Mouse (Mus musculus) CH12.LX (cell line): Measurements from ENCODE around the gene Ldhal6b. TPM values are rescaled to one million over a fixed set of nuclear protein-coding genes. Genes with fewer than 3 reads are reported as not detected.

Source experiments
- DNase-seq: peaks from one replicate; pipeline ENCODE4 v3.0.0-alpha.2; 2013; ENCODE audit errors: extremely low read depth
- H3K27ac ChIP-seq: 2 replicates; pipeline ENCODE4 v1.5.1; 2012; ENCODE audit warnings: low read depth, mild to moderate bottlenecking, control low read depth, moderate library complexity; ENCODE audit not compliant: insufficient read depth
- H3K27me3 ChIP-seq: replicated peaks from 2 replicates; pipeline ENCODE3; 2012; ENCODE audit warnings: inconsistent platforms
- H3K36me3 ChIP-seq, 2 experiments: replicated peaks in 1 of 2; 2 replicates each; pipeline versions ENCODE3 to v1.6.1; 2012; ENCODE audit warnings: inconsistent platforms in 1 of 2, low read length in 1 of 2, mild to moderate bottlenecking in 1 of 2, mixed read lengths in 1 of 2, moderate library complexity in 1 of 2; ENCODE audit not compliant: control insufficient read depth in 1 of 2, insufficient read depth in 1 of 2
- H3K4me1 ChIP-seq, 2 experiments: 2 replicates each; pipeline ENCODE4 v1.6.1; 2012; ENCODE audit warnings: inconsistent platforms in 1 of 2, moderate library complexity in 1 of 2; ENCODE audit not compliant: insufficient read depth in 2 of 2, control insufficient read depth in 1 of 2
- H3K4me2 ChIP-seq: 2 replicates; pipeline ENCODE4 v1.6.1; 2012; ENCODE audit warnings: low read depth, mild to moderate bottlenecking, control low read depth; ENCODE audit not compliant: poor library complexity, insufficient read depth, severe bottlenecking
- H3K4me3 ChIP-seq, 3 experiments: fragments of 150-350 bp in 1 of 3; sonication (generic) in 1 of 3; replicated peaks in 1 of 3; 2 replicates each; pipeline versions ENCODE3 to v1.5.1; 2011 to 2012; ENCODE audit warnings: low read depth in 2 of 3, low read length in 2 of 3, mild to moderate bottlenecking in 2 of 3, moderate library complexity in 2 of 3, control low read depth in 1 of 3, improper control_type of control experiment in 1 of 3, inconsistent platforms in 1 of 3, mixed read lengths in 1 of 3; ENCODE audit not compliant: poor library complexity in 1 of 3
- H3K79me2 ChIP-seq: replicated peaks from 2 replicates; pipeline ENCODE4 v1.6.1; 2012; ENCODE audit warnings: mild to moderate bottlenecking, moderate library complexity; ENCODE audit not compliant: control insufficient read depth, poor library complexity, insufficient read depth, severe bottlenecking; ENCODE audit errors: extremely low read depth
- H3K9ac ChIP-seq: 2 replicates; pipeline ENCODE4 v1.6.1; 2012; ENCODE audit warnings: low read depth, mild to moderate bottlenecking, control low read depth, moderate library complexity; ENCODE audit not compliant: insufficient read depth
- H3K9me3 ChIP-seq: replicated peaks from 2 replicates; pipeline ENCODE3; 2012; ENCODE audit warnings: low read length, inconsistent platforms, mixed read lengths
- CHD1 ChIP-seq: IDR thresholded peaks from 2 replicates; pipeline ENCODE4 v1.6.1; 2012; ENCODE audit warnings: low read depth, low read length, improper control_type of control experiment, inconsistent platforms
- EP300 ChIP-seq: IDR thresholded peaks from 2 replicates; pipeline ENCODE4 v1.6.1; 2011; ENCODE audit warnings: low read length, improper control_type of control experiment
- ETS1 ChIP-seq: conservative IDR thresholded peaks from 2 replicates; pipeline ENCODE4 v1.6.1; 2012; ENCODE audit warnings: low read depth, mild to moderate bottlenecking, inconsistent platforms, low read length, improper control_type of control experiment, moderate library complexity
- HCFC1 ChIP-seq: IDR thresholded peaks from 2 replicates; pipeline ENCODE4 v1.6.1; 2012; ENCODE audit warnings: low read depth, mild to moderate bottlenecking, inconsistent platforms, low read length, improper control_type of control experiment
- MAFK ChIP-seq: IDR thresholded peaks from 2 replicates; pipeline ENCODE4 v1.6.1; 2011; ENCODE audit warnings: low read length, improper control_type of control experiment; ENCODE audit not compliant: insufficient replicate concordance
- MAX ChIP-seq: IDR thresholded peaks from 2 replicates; pipeline ENCODE4 v1.6.1; 2011; ENCODE audit warnings: low read length, improper control_type of control experiment
- MAZ ChIP-seq: IDR thresholded peaks from 2 replicates; pipeline ENCODE4 v1.6.1; 2012; ENCODE audit warnings: low read depth, mild to moderate bottlenecking, inconsistent platforms, low read length, improper control_type of control experiment, moderate library complexity
- MEF2A ChIP-seq: IDR thresholded peaks from 2 replicates; pipeline ENCODE4 v1.6.1; 2014; ENCODE audit warnings: low read depth, mild to moderate bottlenecking, inconsistent platforms, low read length, improper control_type of control experiment, borderline replicate concordance
- MXI1 ChIP-seq: IDR thresholded peaks from 2 replicates; pipeline ENCODE4 v1.6.1; 2011; ENCODE audit warnings: mild to moderate bottlenecking, low read depth, low read length, improper control_type of control experiment
- NRF1 ChIP-seq: IDR thresholded peaks from 2 replicates; pipeline ENCODE4 v1.6.1; 2014; ENCODE audit warnings: low read depth, mild to moderate bottlenecking, inconsistent platforms, low read length, improper control_type of control experiment, moderate library complexity
- PAX5 ChIP-seq: IDR thresholded peaks from 2 replicates; pipeline ENCODE4 v1.6.1; 2012; ENCODE audit warnings: low read length, inconsistent platforms, mixed read lengths
- POLR2A ChIP-seq: IDR thresholded peaks from 2 replicates; pipeline ENCODE4 v1.6.1; 2011; ENCODE audit warnings: low read depth, mild to moderate bottlenecking, improper control_type of control experiment, low read length
- RCOR1 ChIP-seq: conservative IDR thresholded peaks from 2 replicates; pipeline ENCODE4 v1.6.1; 2012; ENCODE audit warnings: low read depth, mild to moderate bottlenecking, inconsistent platforms, low read length, improper control_type of control experiment
- SMC3 ChIP-seq: IDR thresholded peaks from 2 replicates; pipeline ENCODE4 v1.6.1; 2011; ENCODE audit warnings: low read depth, low read length, improper control_type of control experiment
- TCF12 ChIP-seq: IDR thresholded peaks from 2 replicates; pipeline ENCODE4 v1.6.1; 2014; ENCODE audit warnings: low read depth, mild to moderate bottlenecking, inconsistent platforms, low read length, improper control_type of control experiment
- UBTF ChIP-seq: IDR thresholded peaks from 2 replicates; pipeline ENCODE4 v1.6.1; 2012; ENCODE audit warnings: low read depth, mild to moderate bottlenecking, inconsistent platforms, low read length, improper control_type of control experiment, moderate library complexity
- USF1 ChIP-seq: IDR thresholded peaks from 2 replicates; pipeline ENCODE4 v1.6.1; 2014; ENCODE audit warnings: low read depth, mild to moderate bottlenecking, inconsistent platforms, low read length, improper control_type of control experiment
- ZC3H11A ChIP-seq: IDR thresholded peaks from 2 replicates; pipeline ENCODE4 v1.6.1; 2012; ENCODE audit warnings: low read depth, mild to moderate bottlenecking, inconsistent platforms, low read length, improper control_type of control experiment
- ZKSCAN1 ChIP-seq: IDR thresholded peaks from 2 replicates; pipeline ENCODE4 v1.6.1; 2012; ENCODE audit warnings: low read depth, inconsistent platforms, low read length, improper control_type of control experiment, borderline replicate concordance
- ZNF384 ChIP-seq: IDR thresholded peaks from 2 replicates; pipeline ENCODE4 v1.6.1; 2012; ENCODE audit warnings: low read depth, low read length, improper control_type of control experiment, inconsistent platforms
- dilution Hi-C: fragments of 300-500 bp; cut with MboI; formaldehyde crosslinking; loops from 2 replicates; pipeline ENCODE4 v1.14.3; 2020; ENCODE audit warnings: low sequenced_read_pairs; ENCODE audit not compliant: extremely low pct_unique_long_range_greater_than_20kb, extremely low pct_ligation_motif_present
- in situ Hi-C: fragments of 300-500 bp; cut with MboI; formaldehyde crosslinking; loops from 3 replicates; pipeline ENCODE4 v1.14.3; 2019; ENCODE audit warnings: low sequenced_read_pairs, low pct_ligation_motif_present, low pct_unique_long_range_greater_than_20kb, mixed read lengths
- polyA plus RNA-seq: library from polyadenylated mRNA; unstranded; fragments of >175 nt; gene quantifications from 2 replicates; pipeline ENCODE4 v1.2.1, GENCODE M21; 2012; ENCODE audit warnings: low read depth; ENCODE audit not compliant: insufficient read length
- total RNA-seq, 2 experiments: library from RNA; depleted of rRNA; stranded (reverse); fragments of 300-350 nt in 1 of 2; fragments of >200 nt in 1 of 2; gene quantifications; 2 replicates each; pipeline ENCODE4 v1.2.3; 2012 to 2014

Gene Ldhal6b
- total and polyA plus RNA-seq, 3 experiments, result 0.15 to 0.25 TPM; not detected in 1

GRCm38 (mm10) chr17:5407030-5407429 is 11.5 kb downstream of the Ldhal6b start:
- H3K79me2 ChIP-seq, result no peaks in the 10 kb centered on the region
- TF ChIP-seq MAFK, result no peak
- TF ChIP-seq MEF2A, result no peak
- TF ChIP-seq UBTF, result no peak
- TF ChIP-seq ETS1, result no peak
- no peak for TF ChIP-seq CHD1
- no peak for TF ChIP-seq TCF12
- DNase-seq, result no peak
- no peaks in the 10 kb centered on the region for H3K27me3 ChIP-seq
- H3K36me3 ChIP-seq, result peaks cover 11 to 25% of the 10 kb centered on the region in 2 experiments
- no peak overlapping the region for H3K4me3 ChIP-seq
- H3K4me2 ChIP-seq, result no peak overlapping the region
- no peaks in the 10 kb centered on the region for H3K9me3 ChIP-seq
- H3K4me1 ChIP-seq, result peaks cover 0 to 6% of the 10 kb centered on the region in 2 experiments; a peak in 1 of 4 replicates
- dilution Hi-C loops (no loop called here), in situ Hi-C loops (no loop called here)
- H3K27ac ChIP-seq, result no peak overlapping the region
- no peak overlapping the region for H3K9ac ChIP-seq

GRCm38 (mm10) chr17:5406566-5406965 is 12.0 kb downstream of the Ldhal6b start:
- H3K27ac ChIP-seq, result no peak overlapping the region
- dilution Hi-C loops, result no loop called here
- H3K27me3 ChIP-seq, result no peaks in the 10 kb centered on the region
- no peak for DNase-seq
- 0 out of 2 replicates have a peak, but pooled peaks have one; percentile 36 for TF ChIP-seq MAX
- TF ChIP-seq POLR2A, result no peak
- TF ChIP-seq, all 38 proteins: peak for 1
- Histone ChIP-seq H3K9ac (no peak overlapping the region), H3K9me3 (no peaks in the 10 kb centered on the region), H3K4me1 (peaks cover 0 to 9% of the 10 kb centered on the region in 2 experiments; a peak in 1 of 4 replicates), H3K4me2 (no peak overlapping the region), H3K4me3 (no peak overlapping the region), H3K79me2 (no peaks in the 10 kb centered on the region), H3K36me3 (peaks cover 7 to 20% of the 10 kb centered on the region in 2 experiments)
- in situ Hi-C loops, result no loop called here

GRCm38 (mm10) chr17:5403885-5404284 is 14.7 kb downstream of the Ldhal6b start:
- dilution Hi-C loops, result no loop called here
- Histone ChIP-seq H3K4me3 (no peak overlapping the region), H3K27ac (no peak overlapping the region), H3K36me3 (no peaks in the 10 kb centered on the region), H3K4me2 (no peak overlapping the region), H3K9ac (no peak overlapping the region), H3K4me1 (peaks cover 0 to 9% of the 10 kb centered on the region in 2 experiments; a peak in 1 of 4 replicates), H3K9me3 (peaks cover 4% of the 10 kb centered on the region), H3K27me3 (no peaks in the 10 kb centered on the region), H3K79me2 (no peaks in the 10 kb centered on the region)
- TF ChIP-seq ZKSCAN1 (no peak), CHD1 (no peak), RCOR1 (no peak), ZC3H11A (no peak), ETS1 (no peak), ZNF384 (no peak), MAX (no peak), MAZ (no peak), MEF2A (no peak), NRF1 (no peak), MXI1 (no peak), HCFC1 (no peak), EP300 (no peak), PAX5 (no peak), SMC3 (no peak), USF1 (no peak)
- DNase-seq, result no peak
- in situ Hi-C loops, result no loop called here
